Mouse (Mus musculus) inflammation-experienced regulatory T-cells, adult 6 months (primary cell): Measurements from ENCODE around the gene Gm20388. TPM values are rescaled to one million over a fixed set of nuclear protein-coding genes. Genes with fewer than 3 reads are reported as not detected.

Experiments
- ATAC-seq: one replicate; pipeline ENCODE4 v1.8.0; 2017
- polyA plus RNA-seq, 3 experiments: library from polyadenylated mRNA; unstranded; fragments of 100-300 nt; shearing (Covaris generic); gene quantifications; one replicate each; pipeline ENCODE4 v1.2.1; 2017

Gene Gm20388
- polyA plus RNA-seq, 3 experiments from 2014 or later, result 10.8 to 14.1 (median 11.8) TPM

- no peak for ATAC-seq
Observed at GRCm38 (mm10) chr8:120879928-120880327, 969.3 kb downstream of the Gm20388 start.

GRCm38 (mm10) chr8:120881634-120882033 lies 971.0 kb downstream of the Gm20388 start:
- no peak for ATAC-seq

- ATAC-seq, result no peak
Observed at GRCm38 (mm10) chr8:120882657-120883056, 972.0 kb downstream of the Gm20388 start.

GRCm38 (mm10) chr8:120883369-120883768 lies 972.7 kb downstream of the Gm20388 start:
- ATAC-seq, result no peak

GRCm38 (mm10) chr8:120883853-120884252 lies 973.2 kb downstream of the Gm20388 start:
- ATAC-seq, result no peak

- ATAC-seq, result no peak
Observed at GRCm38 (mm10) chr8:120884881-120885280, 974.2 kb downstream of the Gm20388 start.

- ATAC-seq, result no peak
Observed at GRCm38 (mm10) chr8:120887254-120887653, 976.6 kb downstream of the Gm20388 start.

GRCm38 (mm10) chr8:120888005-120888404 lies 977.4 kb downstream of the Gm20388 start:
- ATAC-seq, result peak; percentile 71

- no peak for ATAC-seq
Observed at GRCm38 (mm10) chr8:120889189-120889588, 978.5 kb downstream of the Gm20388 start.

- no peak for ATAC-seq
Observed at GRCm38 (mm10) chr8:120890068-120890467, 979.4 kb downstream of the Gm20388 start.

GRCm38 (mm10) chr8:120895009-120895408 lies 984.4 kb downstream of the Gm20388 start:
- ATAC-seq, result no peak

GRCm38 (mm10) chr8:120895600-120895999 lies 985.0 kb downstream of the Gm20388 start:
- peak; percentile 63 for ATAC-seq

GRCm38 (mm10) chr8:120896203-120896602 lies 985.6 kb downstream of the Gm20388 start:
- ATAC-seq, result no peak

GRCm38 (mm10) chr8:120898008-120898407 lies 987.4 kb downstream of the Gm20388 start:
- ATAC-seq, result no peak

GRCm38 (mm10) chr8:120898828-120899407 lies 988.3 kb downstream of the Gm20388 start:
- ATAC-seq, result no peak

- ATAC-seq, result no peak
Observed at GRCm38 (mm10) chr8:120902346-120902745, 991.7 kb downstream of the Gm20388 start.

- no peak for ATAC-seq
Observed at GRCm38 (mm10) chr8:120907671-120908070, 997.0 kb downstream of the Gm20388 start.

GRCm38 (mm10) chr8:120910936-120911335 lies 1000.3 kb downstream of the Gm20388 start:
- no peak for ATAC-seq

- ATAC-seq, result no peak
Observed at GRCm38 (mm10) chr8:120912463-120912862, 1001.8 kb downstream of the Gm20388 start.

GRCm38 (mm10) chr8:120916831-120917435 lies 1006.3 kb downstream of the Gm20388 start:
- ATAC-seq, result no peak

- ATAC-seq, result no peak
Observed at GRCm38 (mm10) chr8:120920527-120920926, 1009.9 kb downstream of the Gm20388 start.

- no peak for ATAC-seq
Observed at GRCm38 (mm10) chr8:120926201-120926600, 1015.6 kb downstream of the Gm20388 start.

- no peak for ATAC-seq
Observed at GRCm38 (mm10) chr8:120928082-120928481, 1017.4 kb downstream of the Gm20388 start.

GRCm38 (mm10) chr8:120934596-120934995 lies 1024.0 kb downstream of the Gm20388 start:
- ATAC-seq, result no peak

- no peak for ATAC-seq
Observed at GRCm38 (mm10) chr8:120936685-120937084, 1026.0 kb downstream of the Gm20388 start.
